Mouse (Mus musculus): ENCODE measurements around the gene Kansl1. TPM values are rescaled to one million over a fixed set of nuclear protein-coding genes. Genes with fewer than 3 reads are reported as not detected.
A peak's percentile ranks its signal among the peaks of the same experiment; 100 is the strongest.

The Kansl1 gene
- polyA plus RNA-seq, 1 experiment: 81.7 TPM

- no peak overlapping the region for H3K27ac ChIP-seq (ENCODE audit: insufficient read depth, low read length)
- no peak for TF ChIP-seq CTCF (IDR thresholded peaks at IDR 0.05; ENCODE audit: low read depth, low read length)
- no peak for TF ChIP-seq POLR2A (IDR thresholded peaks at IDR 0.05; ENCODE audit: insufficient read depth, low read length)
- no peak for TF ChIP-seq EP300 (IDR thresholded peaks at IDR 0.05; ENCODE audit: insufficient read depth, low read depth, low read length)
- no peaks in the 10 kb centered on the region for H3K9me3 ChIP-seq (replicated peaks; ENCODE audit: control insufficient read depth, insufficient read depth, low read length, poor library complexity, severe bottlenecking)
- no peaks in the 10 kb centered on the region for H3K27me3 ChIP-seq (ENCODE audit: control insufficient read depth, insufficient read depth, low read length, poor library complexity, severe bottlenecking)
- H3K4me3 ChIP-seq (ENCODE audit: low read depth, low read length): no peak overlapping the region
- no peak overlapping the region for H3K9ac ChIP-seq (ENCODE audit: low read depth, poor library complexity, severe bottlenecking)
- peaks cover 5% of the 10 kb centered on the region; the same call in 1 of the 2 replicates for H3K36me3 ChIP-seq (ENCODE audit: control insufficient read depth, insufficient read depth, low read length, poor library complexity, severe bottlenecking)
- peaks cover 2% of the 10 kb centered on the region for H3K4me1 ChIP-seq (ENCODE audit: control insufficient read depth, insufficient read depth, low read length)
Observed at GRCm38 (mm10) chr11:104436394-104436954, 32.2 kb downstream of the Kansl1 start.

GRCm38 (mm10) chr11:104435753-104436152, 32.9 kb downstream of the Kansl1 start:
- Histone ChIP-seq H3K9ac (ENCODE audit: low read depth, poor library complexity, severe bottlenecking) (no peak overlapping the region), H3K27ac (ENCODE audit: insufficient read depth, low read length) (no peak overlapping the region), H3K9me3 (replicated peaks; ENCODE audit: control insufficient read depth, insufficient read depth, low read length, poor library complexity, severe bottlenecking) (no peaks in the 10 kb centered on the region), H3K36me3 (ENCODE audit: control insufficient read depth, insufficient read depth, low read length, poor library complexity, severe bottlenecking) (peaks cover 5% of the 10 kb centered on the region; the same call in 1 of the 2 replicates), H3K27me3 (ENCODE audit: control insufficient read depth, insufficient read depth, low read length, poor library complexity, severe bottlenecking) (no peaks in the 10 kb centered on the region), H3K4me3 (ENCODE audit: low read depth, low read length) (no peak overlapping the region), H3K4me1 (ENCODE audit: control insufficient read depth, insufficient read depth, low read length) (peaks cover 2% of the 10 kb centered on the region)
- TF ChIP-seq EP300 (IDR thresholded peaks at IDR 0.05; ENCODE audit: insufficient read depth, low read depth, low read length): no peak
- TF ChIP-seq POLR2A (IDR thresholded peaks at IDR 0.05; ENCODE audit: insufficient read depth, low read length): no peak
- TF ChIP-seq CTCF (IDR thresholded peaks at IDR 0.05; ENCODE audit: low read depth, low read length): no peak

- Histone ChIP-seq H3K9me3 (replicated peaks; ENCODE audit: control insufficient read depth, insufficient read depth, low read length, poor library complexity, severe bottlenecking) (no peaks in the 10 kb centered on the region), H3K27ac (ENCODE audit: insufficient read depth, low read length) (no peak overlapping the region), H3K4me1 (ENCODE audit: control insufficient read depth, insufficient read depth, low read length) (peaks cover 2% of the 10 kb centered on the region), H3K27me3 (ENCODE audit: control insufficient read depth, insufficient read depth, low read length, poor library complexity, severe bottlenecking) (no peaks in the 10 kb centered on the region), H3K36me3 (ENCODE audit: control insufficient read depth, insufficient read depth, low read length, poor library complexity, severe bottlenecking) (peaks cover 5% of the 10 kb centered on the region; the same call in 1 of the 2 replicates), H3K9ac (ENCODE audit: low read depth, poor library complexity, severe bottlenecking) (no peak overlapping the region), H3K4me3 (ENCODE audit: low read depth, low read length) (no peak overlapping the region)
- no peak for TF ChIP-seq CTCF (IDR thresholded peaks at IDR 0.05; ENCODE audit: low read depth, low read length)
- TF ChIP-seq POLR2A (IDR thresholded peaks at IDR 0.05; ENCODE audit: insufficient read depth, low read length): no peak
- no peak for TF ChIP-seq EP300 (IDR thresholded peaks at IDR 0.05; ENCODE audit: insufficient read depth, low read depth, low read length)
Observed at GRCm38 (mm10) chr11:104435141-104435540, 33.5 kb downstream of the Kansl1 start.

GRCm38 (mm10) chr11:104432251-104432650, 36.4 kb downstream of the Kansl1 start:
- TF ChIP-seq EP300 (IDR thresholded peaks at IDR 0.05; ENCODE audit: insufficient read depth, low read depth, low read length): no peak
- TF ChIP-seq POLR2A (IDR thresholded peaks at IDR 0.05; ENCODE audit: insufficient read depth, low read length): no peak
- TF ChIP-seq CTCF (IDR thresholded peaks at IDR 0.05; ENCODE audit: low read depth, low read length): no peak
- H3K4me3 ChIP-seq (ENCODE audit: low read depth, low read length): no peak overlapping the region

GRCm38 (mm10) chr11:104431807-104432206, 36.9 kb downstream of the Kansl1 start:
- TF ChIP-seq CTCF (IDR thresholded peaks at IDR 0.05; ENCODE audit: low read depth, low read length) (no peak), EP300 (IDR thresholded peaks at IDR 0.05; ENCODE audit: insufficient read depth, low read depth, low read length) (no peak), POLR2A (IDR thresholded peaks at IDR 0.05; ENCODE audit: insufficient read depth, low read length) (no peak)
- H3K27ac ChIP-seq (ENCODE audit: insufficient read depth, low read length): no peak overlapping the region
- no peak overlapping the region for H3K4me3 ChIP-seq (ENCODE audit: low read depth, low read length)
- H3K36me3 ChIP-seq (ENCODE audit: control insufficient read depth, insufficient read depth, low read length, poor library complexity, severe bottlenecking): peaks cover 5% of the 10 kb centered on the region; the same call in 1 of the 2 replicates
- peaks cover 2% of the 10 kb centered on the region for H3K4me1 ChIP-seq (ENCODE audit: control insufficient read depth, insufficient read depth, low read length)
- no peak overlapping the region for H3K9ac ChIP-seq (ENCODE audit: low read depth, poor library complexity, severe bottlenecking)
- H3K9me3 ChIP-seq (replicated peaks; ENCODE audit: control insufficient read depth, insufficient read depth, low read length, poor library complexity, severe bottlenecking): no peaks in the 10 kb centered on the region
- no peaks in the 10 kb centered on the region for H3K27me3 ChIP-seq (ENCODE audit: control insufficient read depth, insufficient read depth, low read length, poor library complexity, severe bottlenecking)

More at GRCm38 (mm10) chr11:104432251-104432650, 36.4 kb downstream of the Kansl1 start:
- Histone ChIP-seq H3K9ac (ENCODE audit: low read depth, poor library complexity, severe bottlenecking) (no peak overlapping the region), H3K27me3 (ENCODE audit: control insufficient read depth, insufficient read depth, low read length, poor library complexity, severe bottlenecking) (no peaks in the 10 kb centered on the region), H3K9me3 (replicated peaks; ENCODE audit: control insufficient read depth, insufficient read depth, low read length, poor library complexity, severe bottlenecking) (no peaks in the 10 kb centered on the region), H3K27ac (ENCODE audit: insufficient read depth, low read length) (no peak overlapping the region), H3K36me3 (ENCODE audit: control insufficient read depth, insufficient read depth, low read length, poor library complexity, severe bottlenecking) (peaks cover 5% of the 10 kb centered on the region; the same call in 1 of the 2 replicates), H3K4me1 (ENCODE audit: control insufficient read depth, insufficient read depth, low read length) (peaks cover 2% of the 10 kb centered on the region)

- Histone ChIP-seq H3K27ac (ENCODE audit: insufficient read depth, low read length) (no peak overlapping the region), H3K4me1 (ENCODE audit: control insufficient read depth, insufficient read depth, low read length) (no peaks in the 10 kb centered on the region), H3K9ac (ENCODE audit: low read depth, poor library complexity, severe bottlenecking) (peak overlapping the region; percentile 54; the same call in 1 of the 2 replicates), H3K36me3 (ENCODE audit: control insufficient read depth, insufficient read depth, low read length, poor library complexity, severe bottlenecking) (peaks cover 21% of the 10 kb centered on the region), H3K9me3 (replicated peaks; ENCODE audit: control insufficient read depth, insufficient read depth, low read length, poor library complexity, severe bottlenecking) (no peaks in the 10 kb centered on the region), H3K4me3 (ENCODE audit: low read depth, low read length) (peak overlapping the region; percentile 21; the same call in 1 of the 2 replicates), H3K27me3 (ENCODE audit: control insufficient read depth, insufficient read depth, low read length, poor library complexity, severe bottlenecking) (no peaks in the 10 kb centered on the region)
- TF ChIP-seq POLR2A (IDR thresholded peaks at IDR 0.05; ENCODE audit: insufficient read depth, low read length) (no peak), EP300 (IDR thresholded peaks at IDR 0.05; ENCODE audit: insufficient read depth, low read depth, low read length) (peak; percentile 10; the same call in 1 of the 2 replicates), CTCF (IDR thresholded peaks at IDR 0.05; ENCODE audit: low read depth, low read length) (no peak)
Observed at GRCm38 (mm10) chr11:104424727-104425416, 43.8 kb downstream of the Kansl1 start.

Data from ES-Bruce4 (cell line).